In the genomic region with DNA sequence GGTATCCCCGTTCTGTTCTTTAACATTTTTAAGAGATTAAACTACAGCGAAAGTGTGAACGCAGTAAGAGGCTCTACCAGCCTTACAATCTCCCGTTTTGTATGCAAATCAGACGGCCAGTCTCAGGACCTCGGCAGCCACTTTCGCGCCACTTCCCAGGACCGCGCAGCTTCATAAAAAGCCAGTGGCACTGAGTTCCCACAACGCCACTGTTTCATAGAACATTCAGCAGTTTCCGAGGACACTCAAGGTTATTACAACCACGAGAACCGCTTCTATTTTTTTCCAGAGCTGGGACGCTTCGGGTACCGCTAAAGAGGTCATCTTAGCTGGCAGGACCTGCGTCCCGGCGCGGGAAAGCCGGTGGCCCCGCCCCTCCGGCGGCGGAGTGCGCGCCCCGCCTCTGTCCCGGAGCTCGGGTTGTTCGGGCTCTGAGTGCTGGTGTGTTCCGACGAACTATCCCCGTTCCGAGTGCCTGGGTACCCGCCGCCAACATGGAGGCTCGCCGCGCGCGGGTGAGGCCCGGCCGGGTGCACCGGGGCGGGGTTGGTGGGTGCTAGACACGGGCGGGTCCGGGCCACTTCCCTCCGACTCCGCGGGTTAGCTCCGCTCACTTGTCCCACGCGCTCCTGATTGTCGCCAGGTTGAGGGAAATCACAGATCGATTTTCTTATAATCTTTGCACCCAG, we compare ENCODE assay signal across 8 mouse cellular contexts. TPM values are rescaled to one million over a fixed set of nuclear protein-coding genes. Genes with fewer than 3 reads are reported as not detected.
DNase-seq lines count a peak whose midpoint lies in the region; ATAC-seq lines count a peak whose summit lies in the region.

Gene Cdca7, plus strand, starts transcription at position 363 of the 689 bp plus-strand sequence.

- H3K4me2 ChIP-seq in hindbrain, embryonic 12.5 days (replicated peaks): peak within 1 kb of the TSS; percentile 70

- peak within 1 kb of the TSS; percentile 77 for H3K9ac ChIP-seq in hindbrain, embryonic 12.5 days

- peak; percentile 85 for DNase-seq in Muller cell, postnatal 12 days (ENCODE audit: inconsistent ontology term)
- peak; percentile 16 for DNase-seq in cerebellum, adult 9-11 months
- DNase-seq in frontal cortex, postnatal 10 days (ENCODE audit: low spot score in 2 of 2): peak; percentile 29 to 63
- DNase-seq in layer of hippocampus, postnatal 10 days (ENCODE audit: low spot score in 2 of 2): peak; percentile 60 to 75
- DNase-seq in lung, postnatal 10 days: peak; percentile 80
- peak; percentile 74 for DNase-seq in ovary, postnatal 14 days (ENCODE audit: low spot score)
- peak; percentile 84 for DNase-seq in thymus, postnatal 14 days

- peak within 1 kb of the TSS; percentile 78 for H3K27ac ChIP-seq in hindbrain, embryonic 12.5 days

- H3K27me3 ChIP-seq in hindbrain, embryonic 12.5 days: peaks cover 10% of the 10 kb centered on the region; the same call in 1 of the 2 replicates

- H3K4me1 ChIP-seq in hindbrain, embryonic 12.5 days: peaks cover 35% of the 10 kb centered on the region

- peaks cover 8% of the 10 kb centered on the region; the same call in 1 of the 2 replicates for H3K36me3 ChIP-seq in hindbrain, embryonic 12.5 days

- peak within 1 kb of the TSS; percentile 60 for H3K4me3 ChIP-seq in hindbrain, embryonic 12.5 days

- no peaks in the 10 kb centered on the region for H3K9me3 ChIP-seq in hindbrain, embryonic 12.5 days (replicated peaks)

- under 1% methylated on average over 58 of the region's 58 CpGs for WGBS in hindbrain, embryonic 12.5 days

- ATAC-seq in hindbrain, embryonic 12.5 days (ENCODE audit: low FRiP score): peak; percentile 86

RNA-seq across cellular contexts. Expression of gene Cdca7, which starts in this region (rescaled TPM):
- 100 and 101 TPM in 2 replicates for polyA plus RNA-seq in hindbrain, embryonic 12.5 days (2016; fragmentation: Nextera tagmentation; extraction: Ambion mirVana)
- 1 to 10 TPM; 8.0 to 9.8 TPM for total RNA-seq in layer of hippocampus, postnatal 10 days (2021)

Comparison
In these comparisons a context has a peak if more than half of its experiments do, and no peak if none do; other contexts are left out.
1. Peak in every context shown above with its lines: DNase-seq, ATAC-seq, H3K4me3 ChIP-seq and H3K27ac ChIP-seq.
2. DNase-seq: peak in every context shown above with its lines; median percentile 85 in Muller cell, postnatal 12 days; 84 in thymus, postnatal 14 days; 80 in lung, postnatal 10 days; 74 in ovary, postnatal 14 days; 68 in layer of hippocampus, postnatal 10 days; 46 in frontal cortex, postnatal 10 days; 16 in cerebellum, adult 9-11 months.